Mouse (Mus musculus): ENCODE data around the gene Espn.

Gene Espn

GRCm38 (mm10) chr4:152146033-152146827 lies 5.9 kb downstream of the Espn start:
- no peak for DNase-seq (ENCODE audit: low spot score)

GRCm38 (mm10) chr4:152145473-152145872 lies 6.7 kb downstream of the Espn start:
- no peak for DNase-seq (ENCODE audit: low spot score)

GRCm38 (mm10) chr4:152143632-152144031 lies 8.5 kb downstream of the Espn start:
- no peak for DNase-seq (ENCODE audit: low spot score)

- no peak for DNase-seq (ENCODE audit: low spot score)
These were observed 10.5 kb downstream of the Espn start for GRCm38 (mm10) chr4:152141521-152142135.

- no peak for DNase-seq (ENCODE audit: low spot score)
These were observed 11.7 kb downstream of the Espn start for GRCm38 (mm10) chr4:152140441-152140840.

GRCm38 (mm10) chr4:152138497-152139260 lies 13.5 kb downstream of the Espn start:
- DNase-seq (ENCODE audit: low spot score) = peak; percentile 76

- no peak for DNase-seq (ENCODE audit: low spot score)
These were observed 15.3 kb downstream of the Espn start for GRCm38 (mm10) chr4:152136876-152137250.

- no peak for DNase-seq (ENCODE audit: low spot score)
These were observed 15.9 kb downstream of the Espn start for GRCm38 (mm10) chr4:152136112-152136875.

GRCm38 (mm10) chr4:152135363-152135762 lies 16.8 kb downstream of the Espn start:
- DNase-seq (ENCODE audit: low spot score) = no peak

GRCm38 (mm10) chr4:152134507-152134906 lies 17.7 kb downstream of the Espn start:
- DNase-seq (ENCODE audit: low spot score) = no peak

- DNase-seq (ENCODE audit: low spot score) = no peak
These were observed 19.0 kb downstream of the Espn start for GRCm38 (mm10) chr4:152133213-152133612.

- DNase-seq (ENCODE audit: low spot score) = no peak
These were observed 19.4 kb downstream of the Espn start for GRCm38 (mm10) chr4:152132772-152133169.

GRCm38 (mm10) chr4:152131809-152132771 lies 20.1 kb downstream of the Espn start:
- no peak for DNase-seq (ENCODE audit: low spot score)

GRCm38 (mm10) chr4:152130771-152131653 lies 21.2 kb downstream of the Espn start:
- peak; percentile 57 for DNase-seq (ENCODE audit: low spot score)

GRCm38 (mm10) chr4:152129395-152129930 lies 22.7 kb downstream of the Espn start:
- no peak for DNase-seq (ENCODE audit: low spot score)

- DNase-seq (ENCODE audit: low spot score) = no peak
These were observed 23.4 kb downstream of the Espn start for GRCm38 (mm10) chr4:152128784-152129183.

- no peak for DNase-seq (ENCODE audit: low spot score)
These were observed 24.3 kb downstream of the Espn start for GRCm38 (mm10) chr4:152127884-152128283.

GRCm38 (mm10) chr4:152126026-152126920 lies 25.9 kb downstream of the Espn start:
- DNase-seq (ENCODE audit: low spot score) = no peak

Data from ovary, adult 18-20 months (tissue).